Mouse (Mus musculus): Measurements from ENCODE around the gene Exog.

Gene Exog

GRCm38 (mm10) chr9:119444738-119445429 lies at the start of gene Exog:
Gene Exog, plus strand, starts transcription at chr9:119444943.
- peak; percentile 94 to 98 for DNase-seq (ENCODE audit: low spot score in 2 of 2)

- DNase-seq (ENCODE audit: low spot score in 2 of 2), result peak in 1 of 2 experiments; percentile 12
Observed at GRCm38 (mm10) chr9:119401351-119401750, 43.4 kb upstream of the Exog start.

GRCm38 (mm10) chr9:119401801-119402214 lies 42.9 kb upstream of the Exog start, which contains the start of gene Acvr2b:
Gene Acvr2b, plus strand, starts transcription at chr9:119402118.
- peak; percentile 88 to 93 for DNase-seq (ENCODE audit: low spot score in 2 of 2)

GRCm38 (mm10) chr9:119402253-119403235 lies 42.2 kb upstream of the Exog start:
- DNase-seq (ENCODE audit: low spot score in 2 of 2), result peak; percentile 36

GRCm38 (mm10) chr9:119403236-119403641 lies 41.5 kb upstream of the Exog start:
- no peak for DNase-seq (ENCODE audit: low spot score in 2 of 2)

GRCm38 (mm10) chr9:119404090-119404489 lies 40.7 kb upstream of the Exog start:
- DNase-seq (ENCODE audit: low spot score in 2 of 2), result no peak

- DNase-seq (ENCODE audit: low spot score in 2 of 2), result no peak
Observed at GRCm38 (mm10) chr9:119407884-119408283, 36.9 kb upstream of the Exog start.

- DNase-seq (ENCODE audit: low spot score in 2 of 2), result no peak
Observed at GRCm38 (mm10) chr9:119408898-119409664, 35.7 kb upstream of the Exog start.

GRCm38 (mm10) chr9:119409864-119410263 lies 34.9 kb upstream of the Exog start:
- no peak for DNase-seq (ENCODE audit: low spot score in 2 of 2)

- DNase-seq (ENCODE audit: low spot score in 2 of 2), result no peak
Observed at GRCm38 (mm10) chr9:119418025-119418424, 26.7 kb upstream of the Exog start.

- DNase-seq (ENCODE audit: low spot score in 2 of 2), result no peak
Observed at GRCm38 (mm10) chr9:119419852-119420438, 24.8 kb upstream of the Exog start.

- peak in 1 of 2 experiments; percentile 36 for DNase-seq (ENCODE audit: low spot score in 2 of 2)
Observed at GRCm38 (mm10) chr9:119425217-119425975, 19.3 kb upstream of the Exog start.

- DNase-seq (ENCODE audit: low spot score in 2 of 2), result no peak
Observed at GRCm38 (mm10) chr9:119425976-119426415, 18.7 kb upstream of the Exog start.

GRCm38 (mm10) chr9:119426483-119426882 lies 18.3 kb upstream of the Exog start:
- no peak for DNase-seq (ENCODE audit: low spot score in 2 of 2)

GRCm38 (mm10) chr9:119430311-119430710 lies 14.4 kb upstream of the Exog start:
- DNase-seq (ENCODE audit: low spot score in 2 of 2), result peak; percentile 75 to 82

GRCm38 (mm10) chr9:119435855-119436254 lies 8.9 kb upstream of the Exog start:
- DNase-seq (ENCODE audit: low spot score in 2 of 2), result no peak

GRCm38 (mm10) chr9:119438065-119438464 lies 6.7 kb upstream of the Exog start:
- DNase-seq (ENCODE audit: low spot score in 2 of 2), result no peak

GRCm38 (mm10) chr9:119438498-119439000 lies 6.2 kb upstream of the Exog start:
- DNase-seq (ENCODE audit: low spot score in 2 of 2), result no peak

- no peak for DNase-seq (ENCODE audit: low spot score in 2 of 2)
Observed at GRCm38 (mm10) chr9:119445737-119446136, 994 bp downstream of the Exog start.

- no peak for DNase-seq (ENCODE audit: low spot score in 2 of 2)
Observed at GRCm38 (mm10) chr9:119455967-119456366, 11.2 kb downstream of the Exog start.

All from urinary bladder, postnatal 36 days (tissue).